Mouse (Mus musculus): Measurements from ENCODE around the gene Ppil2. TPM values are rescaled to one million over a fixed set of nuclear protein-coding genes. Genes with fewer than 3 reads are reported as not detected.
A peak's percentile ranks its signal among the peaks of the same experiment; 100 is the strongest.

The Ppil2 gene
- polyA plus RNA-seq, 1 experiment from 2014 or later = 101 TPM

DNA sequence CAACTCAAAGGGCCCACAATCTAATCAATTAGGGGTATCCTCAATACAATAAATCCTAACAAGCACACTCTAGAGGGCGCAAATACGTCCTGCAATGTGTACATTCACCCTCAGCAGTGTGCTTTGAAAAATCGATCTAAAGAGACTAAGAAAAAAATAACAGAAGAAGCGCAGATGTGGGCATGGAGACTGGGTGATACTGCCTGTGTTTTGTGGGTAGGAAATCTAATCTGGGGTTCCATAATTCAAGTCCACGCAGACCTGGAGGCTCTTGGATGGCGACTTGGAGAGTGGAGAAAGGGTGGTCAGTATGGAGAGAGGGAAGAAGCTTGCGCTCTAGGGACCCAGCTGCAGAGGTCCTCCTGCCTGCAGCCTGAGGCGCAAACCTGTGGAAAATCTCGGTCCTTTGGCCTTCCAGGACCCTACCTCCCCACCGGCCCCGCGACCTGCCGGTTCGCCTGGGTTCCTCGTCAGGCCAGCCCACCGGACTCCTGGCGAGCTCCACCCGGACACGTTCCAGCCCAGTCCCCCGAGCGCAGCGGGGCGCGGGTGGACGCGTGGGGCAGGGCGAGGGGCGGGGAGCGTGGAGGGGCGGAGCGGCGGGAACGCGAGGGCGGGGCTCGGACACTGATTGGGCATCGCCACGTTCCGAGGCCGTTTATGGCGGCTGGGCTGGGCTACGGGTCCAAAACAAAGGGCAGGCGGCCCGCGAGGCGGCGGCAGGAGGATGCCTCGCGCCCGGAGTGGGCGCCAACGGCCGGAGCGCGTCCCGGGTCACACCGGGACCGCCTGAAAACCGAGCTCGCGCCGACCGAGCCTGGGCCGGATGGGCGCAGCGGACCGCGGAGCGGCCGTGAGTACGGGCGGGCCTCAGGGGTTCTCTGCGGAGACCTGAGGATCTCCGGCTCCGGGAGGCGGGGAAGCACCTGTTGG, 41.3 kb downstream of the Ppil2 start, which contains the start of gene Ypel1:
Gene Ypel1 (plus strand): TSS at position 186 of the 933 bp plus-strand sequence.
- Histone ChIP-seq H3K27ac (peak within 1 kb of the TSS; percentile 89), H3K9ac (ENCODE audit: low read depth, low read length) (peak within 1 kb of the TSS; percentile 78), H3K9me3 (replicated peaks; ENCODE audit: low read length) (no peaks in the 10 kb centered on the region), H3K36me3 (ENCODE audit: insufficient read depth, low read length) (no peaks in the 10 kb centered on the region), H3K4me1 (replicated peaks; ENCODE audit: insufficient read depth, low read length) (no peaks in the 10 kb centered on the region), H3K27me3 (ENCODE audit: insufficient read depth, low read length) (no peaks in the 10 kb centered on the region), H3K4me2 (ENCODE audit: low read length) (peak within 1 kb of the TSS; percentile 89), H3K4me3 (replicated peaks; ENCODE audit: low read depth, low read length) (peak within 1 kb of the TSS; percentile 80)
- TF ChIP-seq CTCF (IDR thresholded peaks at IDR 0.05; ENCODE audit: low read depth) = peak; percentile 44; the same call in 1 of the 2 replicates
- ATAC-seq (replicated peaks; ENCODE audit: low FRiP score, low read depth) = peak; percentile 91
- peak; percentile 88 for DNase-seq (ENCODE audit: low spot score)
- WGBS = under 1% methylated on average over 72 of the region's 76 CpGs

- Histone ChIP-seq H3K4me2 (ENCODE audit: low read length) (no peak overlapping the region), H3K4me3 (replicated peaks; ENCODE audit: low read depth, low read length) (no peak overlapping the region), H3K36me3 (ENCODE audit: insufficient read depth, low read length) (no peaks in the 10 kb centered on the region), H3K9ac (ENCODE audit: low read depth, low read length) (no peak overlapping the region), H3K27ac (no peak overlapping the region), H3K27me3 (ENCODE audit: insufficient read depth, low read length) (no peaks in the 10 kb centered on the region), H3K9me3 (replicated peaks; ENCODE audit: low read length) (no peaks in the 10 kb centered on the region), H3K4me1 (replicated peaks; ENCODE audit: insufficient read depth, low read length) (no peaks in the 10 kb centered on the region)
- 87% methylated on average over 2 of the region's 2 CpGs for WGBS
- DNase-seq (ENCODE audit: low spot score) (no peak), ATAC-seq (replicated peaks; ENCODE audit: low FRiP score, low read depth) (no peak)
- no peak for TF ChIP-seq CTCF (IDR thresholded peaks at IDR 0.05; ENCODE audit: low read depth)
Observed at GRCm38 (mm10) chr16:17067552-17067951, 43.5 kb downstream of the Ppil2 start.

GRCm38 (mm10) chr16:17062338-17062737, 48.7 kb downstream of the Ppil2 start:
- H3K36me3 ChIP-seq (ENCODE audit: insufficient read depth, low read length) = no peaks in the 10 kb centered on the region
- no peaks in the 10 kb centered on the region for H3K4me1 ChIP-seq (replicated peaks; ENCODE audit: insufficient read depth, low read length)
- H3K9me3 ChIP-seq (replicated peaks; ENCODE audit: low read length) = no peaks in the 10 kb centered on the region
- H3K4me3 ChIP-seq (replicated peaks; ENCODE audit: low read depth, low read length) = no peak overlapping the region
- DNase-seq (ENCODE audit: low spot score) (no peak), ATAC-seq (replicated peaks; ENCODE audit: low FRiP score, low read depth) (no peak)
- no peaks in the 10 kb centered on the region for H3K27me3 ChIP-seq (ENCODE audit: insufficient read depth, low read length)
- no peak for TF ChIP-seq CTCF (IDR thresholded peaks at IDR 0.05; ENCODE audit: low read depth)
- H3K27ac ChIP-seq = no peak overlapping the region
- no peak overlapping the region for H3K4me2 ChIP-seq (ENCODE audit: low read length)
- no peak overlapping the region for H3K9ac ChIP-seq (ENCODE audit: low read depth, low read length)
- WGBS = 45% methylated on average over 1 of the region's 1 CpGs

- whole genome bisulfite sequencing = 72% methylated on average over 3 of the region's 3 CpGs
- no peak for TF ChIP-seq CTCF (IDR thresholded peaks at IDR 0.05; ENCODE audit: low read depth)
- no peaks in the 10 kb centered on the region for H3K4me1 ChIP-seq (replicated peaks; ENCODE audit: insufficient read depth, low read length)
- H3K9ac ChIP-seq (ENCODE audit: low read depth, low read length) = no peak overlapping the region
- H3K27me3 ChIP-seq (ENCODE audit: insufficient read depth, low read length) = no peaks in the 10 kb centered on the region
- H3K36me3 ChIP-seq (ENCODE audit: insufficient read depth, low read length) = no peaks in the 10 kb centered on the region
- DNase-seq (ENCODE audit: low spot score) (no peak), ATAC-seq (replicated peaks; ENCODE audit: low FRiP score, low read depth) (no peak)
- H3K9me3 ChIP-seq (replicated peaks; ENCODE audit: low read length) = no peaks in the 10 kb centered on the region
- H3K27ac ChIP-seq = no peak overlapping the region
- H3K4me2 ChIP-seq (ENCODE audit: low read length) = no peak overlapping the region
- H3K4me3 ChIP-seq (replicated peaks; ENCODE audit: low read depth, low read length) = no peak overlapping the region
Observed at GRCm38 (mm10) chr16:17055584-17055983, 55.5 kb downstream of the Ppil2 start.

DNA sequence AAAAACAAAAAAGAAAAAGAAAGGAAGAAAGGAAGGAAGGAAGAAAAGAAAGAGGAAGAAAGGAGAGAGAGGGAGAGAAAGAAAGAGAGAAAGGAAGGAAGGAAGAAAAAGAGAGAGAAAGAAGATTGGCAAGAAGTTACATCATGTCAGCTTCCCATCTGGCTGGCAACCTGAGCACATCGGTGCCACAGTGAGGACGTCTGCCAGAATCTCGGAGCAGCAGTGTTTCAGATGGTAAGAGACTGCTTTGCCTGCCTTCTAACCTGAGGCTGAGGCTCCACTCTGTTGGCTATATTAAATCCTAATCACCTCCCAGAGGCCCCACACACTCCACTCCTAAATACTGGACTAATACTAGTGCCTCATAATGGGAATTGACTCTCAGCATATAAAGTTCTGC, 57.2 kb downstream of the Ppil2 start:
- no peak for DNase-seq (ENCODE audit: low spot score)
- H3K9ac ChIP-seq (ENCODE audit: low read depth, low read length) = no peak overlapping the region
- H3K4me1 ChIP-seq (replicated peaks; ENCODE audit: insufficient read depth, low read length) = no peaks in the 10 kb centered on the region
- no peaks in the 10 kb centered on the region for H3K36me3 ChIP-seq (ENCODE audit: insufficient read depth, low read length)
- no peak overlapping the region for H3K4me3 ChIP-seq (replicated peaks; ENCODE audit: low read depth, low read length)
- WGBS = 65% methylated on average over 3 of the region's 3 CpGs
- no peak for ATAC-seq (replicated peaks; ENCODE audit: low FRiP score, low read depth)
- no peak for TF ChIP-seq CTCF (IDR thresholded peaks at IDR 0.05; ENCODE audit: low read depth)
- no peaks in the 10 kb centered on the region for H3K27me3 ChIP-seq (ENCODE audit: insufficient read depth, low read length)
- no peaks in the 10 kb centered on the region for H3K9me3 ChIP-seq (replicated peaks; ENCODE audit: low read length)
- H3K27ac ChIP-seq = no peak overlapping the region
- H3K4me2 ChIP-seq (ENCODE audit: low read length) = no peak overlapping the region

DNA sequence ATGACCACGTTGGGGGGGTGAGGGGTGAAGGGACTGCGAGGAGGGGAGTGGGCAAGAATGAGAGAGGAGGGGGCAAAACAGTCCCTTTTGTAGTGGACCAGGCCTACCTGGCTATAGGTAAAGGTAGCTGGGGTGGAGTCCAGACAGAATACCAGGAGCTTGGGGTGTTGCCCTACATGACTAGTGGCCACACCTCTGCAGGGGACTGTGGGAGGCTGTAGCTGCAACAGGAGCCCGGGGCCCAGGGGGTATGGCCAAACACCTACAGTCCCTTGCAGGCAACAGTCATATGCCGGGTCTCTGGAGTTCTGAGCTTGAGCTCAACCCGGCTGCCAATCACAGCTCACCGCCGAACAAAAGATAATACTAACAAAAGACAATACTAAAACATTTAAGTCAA, 59.0 kb downstream of the Ppil2 start:
- ATAC-seq (replicated peaks; ENCODE audit: low FRiP score, low read depth) = peak; percentile 38
- Histone ChIP-seq H3K9ac (ENCODE audit: low read depth, low read length) (no peak overlapping the region), H3K27ac (no peak overlapping the region), H3K9me3 (replicated peaks; ENCODE audit: low read length) (no peaks in the 10 kb centered on the region), H3K27me3 (ENCODE audit: insufficient read depth, low read length) (no peaks in the 10 kb centered on the region), H3K4me3 (replicated peaks; ENCODE audit: low read depth, low read length) (no peak overlapping the region), H3K4me2 (ENCODE audit: low read length) (no peak overlapping the region), H3K36me3 (ENCODE audit: insufficient read depth, low read length) (peaks cover 6% of the 10 kb centered on the region; the same call in 1 of the 2 replicates), H3K4me1 (replicated peaks; ENCODE audit: insufficient read depth, low read length) (no peaks in the 10 kb centered on the region)
- no peak for TF ChIP-seq CTCF (IDR thresholded peaks at IDR 0.05; ENCODE audit: low read depth)
- DNase-seq (ENCODE audit: low spot score) = no peak
- 88% methylated on average over 7 of the region's 7 CpGs for WGBS
